Mouse (Mus musculus) stomach, embryonic 16.5 days (tissue): ENCODE measurements at regions not wholly inside any gene's neighbourhood (a gene's known extent, or its start where the extent isn't known, plus 50 kb on each side); places are given as distances from the start of the nearest gene placed in this dataset.

Experiments
- ATAC-seq: fragments of 200-750 bp; cut with Nextera tagmentation; 2 replicates; pipeline ENCODE4 v1.8.0; 2017; ENCODE audit warnings: moderate number of reproducible peaks, moderate TSS enrichment; ENCODE audit not compliant: insufficient read depth, low FRiP score
- H3K27ac ChIP-seq: fragments of 300-500 bp; sonication (generic); 2 replicates; pipeline ENCODE4 v1.5.1; 2014; ENCODE audit warnings: low read length
- H3K27me3 ChIP-seq: fragments of 300-500 bp; sonication (generic); 2 replicates; pipeline ENCODE4 v1.6.1; 2014; ENCODE audit warnings: low read length, control low read depth, mixed read lengths; ENCODE audit not compliant: control insufficient read depth, insufficient read depth
- H3K36me3 ChIP-seq: fragments of 300-500 bp; sonication (generic); 2 replicates; pipeline ENCODE4 v1.6.1; 2014; ENCODE audit warnings: low read length; ENCODE audit not compliant: control insufficient read depth, insufficient read depth
- H3K4me1 ChIP-seq: fragments of 300-500 bp; sonication (generic); 2 replicates; pipeline ENCODE4 v1.6.1; 2014; ENCODE audit warnings: low read length, control low read depth, mixed read lengths; ENCODE audit not compliant: control insufficient read depth, insufficient read depth
- H3K4me2 ChIP-seq: fragments of 300-500 bp; sonication (generic); 2 replicates; pipeline ENCODE4 v1.6.1; 2014; ENCODE audit warnings: low read depth, low read length, mixed read lengths
- H3K4me3 ChIP-seq: fragments of 300-500 bp; sonication (generic); replicated peaks from 2 replicates; pipeline ENCODE4 v1.5.1; 2014; ENCODE audit warnings: mild to moderate bottlenecking, low read length
- H3K9ac ChIP-seq: fragments of 300-500 bp; sonication (generic); 2 replicates; pipeline ENCODE4 v1.6.1; 2014; ENCODE audit warnings: low read length
- H3K9me3 ChIP-seq: fragments of 300-500 bp; sonication (generic); replicated peaks from 2 replicates; pipeline ENCODE4 v1.6.1; 2016; ENCODE audit warnings: low read length, control low read depth; ENCODE audit not compliant: control insufficient read depth
- WGBS: fragments of 180-500 bp; shearing (Covaris S2); extraction: QIAGEN DNeasy Blood & Tissue Kit; methylation state at CpG from one replicate; pipeline ENCODE4 v1.1.7; 2014; 5-methylcytosine and 5-hydroxymethylcytosine counted together

GRCm38 (mm10) chr9:41517787-41518186, 356.3 kb upstream of the Ubash3b start:
- ATAC-seq = no peak
- 82% methylated on average over 2 of the region's 2 CpGs for WGBS
- no peak overlapping the region for H3K4me3 ChIP-seq
- no peaks in the 10 kb centered on the region for H3K9me3 ChIP-seq
- H3K36me3 ChIP-seq = no peaks in the 10 kb centered on the region
- no peaks in the 10 kb centered on the region for H3K27me3 ChIP-seq
- H3K4me1 ChIP-seq = 0 out of 2 replicates have a peak, but pooled peaks cover 4% of the 10 kb centered on the region
- no peak overlapping the region for H3K27ac ChIP-seq
- H3K9ac ChIP-seq = no peak overlapping the region
- no peak overlapping the region for H3K4me2 ChIP-seq

DNA sequence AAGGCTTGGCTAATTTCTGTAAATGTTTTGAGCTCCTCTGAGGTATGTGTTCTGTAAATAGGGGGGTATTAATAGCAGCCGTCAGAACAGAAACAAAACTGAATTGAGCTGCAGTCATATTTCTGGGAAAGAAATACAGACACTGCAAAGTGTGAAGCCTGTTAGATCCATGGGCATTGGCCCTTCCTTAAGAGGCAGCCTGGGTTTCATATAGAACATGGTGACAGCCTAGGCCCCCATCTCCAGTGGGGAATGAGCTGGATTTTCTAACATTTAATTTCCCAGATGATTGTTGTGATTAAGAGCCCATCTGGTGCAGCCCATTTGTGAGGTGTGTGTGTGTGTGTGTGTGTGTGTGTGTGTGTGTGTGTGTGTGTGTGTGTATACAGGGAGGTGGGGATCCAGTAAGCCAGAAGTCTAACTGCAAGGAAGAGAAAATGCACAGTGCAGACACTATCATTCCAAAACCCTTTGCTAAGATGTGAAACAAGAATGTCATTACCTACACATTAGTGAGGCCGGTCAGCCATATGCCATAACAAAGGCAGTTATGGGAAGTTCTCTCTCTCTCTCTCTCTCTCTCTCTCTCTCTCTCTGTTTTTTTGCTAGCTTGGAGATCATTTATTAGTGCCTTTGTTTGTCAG, 355.7 kb upstream of the Ubash3b start:
- 45% methylated on average over 2 of the region's 2 CpGs for WGBS
- Histone ChIP-seq H3K4me3 (no peak overlapping the region), H3K27me3 (no peaks in the 10 kb centered on the region), H3K4me1 (0 out of 2 replicates have a peak, but pooled peaks cover 4% of the 10 kb centered on the region), H3K27ac (no peak overlapping the region), H3K9ac (no peak overlapping the region), H3K9me3 (no peaks in the 10 kb centered on the region), H3K4me2 (no peak overlapping the region), H3K36me3 (no peaks in the 10 kb centered on the region)
- ATAC-seq = no peak

DNA sequence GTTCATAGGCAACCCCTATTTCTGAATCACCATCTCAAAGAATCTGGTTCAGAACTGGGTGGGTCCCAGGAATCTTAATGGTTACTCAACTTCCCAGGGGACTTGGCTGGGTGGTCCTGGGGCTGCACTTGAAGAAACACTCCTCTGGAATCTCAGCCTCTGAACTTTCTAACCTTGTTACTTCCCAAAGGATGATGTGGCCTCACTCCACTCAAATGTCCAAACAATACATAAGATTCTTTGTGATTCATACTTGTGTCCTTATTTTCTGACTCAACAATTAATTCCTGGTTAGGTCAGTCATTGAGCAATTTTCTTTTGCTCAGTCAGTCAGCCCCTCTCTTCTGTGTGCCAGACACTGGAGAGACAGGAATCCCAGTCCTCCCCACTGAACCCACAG, 353.7 kb upstream of the Ubash3b start:
- H3K9me3 ChIP-seq = no peaks in the 10 kb centered on the region
- H3K27ac ChIP-seq = no peak overlapping the region
- H3K27me3 ChIP-seq = no peaks in the 10 kb centered on the region
- no peaks in the 10 kb centered on the region for H3K36me3 ChIP-seq
- no peak overlapping the region for H3K9ac ChIP-seq
- no peak overlapping the region for H3K4me3 ChIP-seq
- 0 out of 2 replicates have a peak, but pooled peaks cover 4% of the 10 kb centered on the region for H3K4me1 ChIP-seq
- ATAC-seq = no peak
- no peak overlapping the region for H3K4me2 ChIP-seq

DNA sequence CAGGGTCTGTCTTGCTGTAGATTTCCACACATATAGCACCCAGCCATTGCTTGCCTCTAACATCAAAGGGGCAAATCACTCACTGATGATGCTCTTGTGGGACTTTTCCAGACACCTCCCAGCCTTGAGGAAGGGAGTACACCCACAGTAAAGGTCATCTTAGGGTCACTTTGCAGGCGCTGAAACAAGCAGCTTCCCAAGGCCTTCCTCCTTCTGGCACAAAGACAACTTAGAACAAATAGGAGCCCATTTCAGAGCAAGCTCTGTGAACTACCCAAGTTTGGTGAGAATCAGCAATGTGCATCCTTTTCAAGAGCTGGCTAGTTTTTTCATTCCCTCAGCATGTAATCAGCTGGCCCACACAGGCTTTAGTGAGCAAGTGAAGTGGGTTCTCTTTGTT, 352.2 kb upstream of the Ubash3b start:
- H3K36me3 ChIP-seq = no peaks in the 10 kb centered on the region
- no peak for ATAC-seq
- no peak overlapping the region for H3K4me2 ChIP-seq
- H3K27me3 ChIP-seq = no peaks in the 10 kb centered on the region
- H3K4me1 ChIP-seq = 0 out of 2 replicates have a peak, but pooled peaks cover 4% of the 10 kb centered on the region
- no peak overlapping the region for H3K9ac ChIP-seq
- no peaks in the 10 kb centered on the region for H3K9me3 ChIP-seq
- 31% methylated on average over 1 of the region's 1 CpGs for WGBS
- no peak overlapping the region for H3K4me3 ChIP-seq
- H3K27ac ChIP-seq = no peak overlapping the region

GRCm38 (mm10) chr9:41509597-41509996, 348.1 kb upstream of the Ubash3b start:
- Histone ChIP-seq H3K9me3 (no peaks in the 10 kb centered on the region), H3K27ac (no peak overlapping the region), H3K4me2 (no peak overlapping the region), H3K4me1 (no peaks in the 10 kb centered on the region), H3K9ac (no peak overlapping the region), H3K36me3 (no peaks in the 10 kb centered on the region), H3K4me3 (no peak overlapping the region), H3K27me3 (no peaks in the 10 kb centered on the region)
- 84% methylated on average over 2 of the region's 2 CpGs for WGBS
- no peak for ATAC-seq

DNA sequence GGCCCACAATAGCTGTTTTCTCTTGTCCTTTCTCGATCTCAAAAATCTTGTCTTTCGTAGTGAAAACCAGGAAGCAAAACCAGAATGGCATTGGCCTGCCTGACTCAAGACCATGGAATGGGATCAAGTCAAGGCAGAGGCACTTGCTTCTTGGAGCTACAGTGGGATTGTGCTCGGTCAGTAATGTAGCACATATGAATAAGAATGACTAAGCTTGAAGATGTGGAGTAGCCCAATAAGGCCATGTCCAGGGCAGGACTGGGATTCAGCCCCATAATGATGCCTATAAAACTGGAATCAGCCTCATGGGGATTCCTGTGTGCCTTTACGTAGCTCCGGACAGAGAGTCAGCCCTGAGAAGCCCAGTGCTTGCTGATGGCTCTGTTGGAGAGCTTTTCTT, 347.2 kb upstream of the Ubash3b start:
- no peak overlapping the region for H3K4me3 ChIP-seq
- H3K36me3 ChIP-seq = no peaks in the 10 kb centered on the region
- WGBS = 90% methylated on average over 5 of the region's 5 CpGs
- no peak overlapping the region for H3K27ac ChIP-seq
- ATAC-seq = no peak
- H3K9ac ChIP-seq = no peak overlapping the region
- no peaks in the 10 kb centered on the region for H3K4me1 ChIP-seq
- no peaks in the 10 kb centered on the region for H3K27me3 ChIP-seq
- H3K9me3 ChIP-seq = no peaks in the 10 kb centered on the region
- H3K4me2 ChIP-seq = no peak overlapping the region

GRCm38 (mm10) chr9:41498326-41498725, 336.8 kb upstream of the Ubash3b start:
- 68% methylated on average over 5 of the region's 5 CpGs for WGBS
- Histone ChIP-seq H3K4me3 (no peak overlapping the region), H3K27me3 (no peaks in the 10 kb centered on the region), H3K9me3 (no peaks in the 10 kb centered on the region), H3K27ac (no peak overlapping the region), H3K4me1 (no peaks in the 10 kb centered on the region), H3K9ac (no peak overlapping the region), H3K4me2 (no peak overlapping the region), H3K36me3 (no peaks in the 10 kb centered on the region)
- ATAC-seq = no peak

- H3K27me3 ChIP-seq = no peaks in the 10 kb centered on the region
- no peaks in the 10 kb centered on the region for H3K9me3 ChIP-seq
- H3K27ac ChIP-seq = no peak overlapping the region
- 80% methylated on average over 3 of the region's 3 CpGs for WGBS
- H3K9ac ChIP-seq = no peak overlapping the region
- H3K4me2 ChIP-seq = no peak overlapping the region
- no peaks in the 10 kb centered on the region for H3K4me1 ChIP-seq
- H3K36me3 ChIP-seq = no peaks in the 10 kb centered on the region
- H3K4me3 ChIP-seq = no peak overlapping the region
- ATAC-seq = no peak
Observed at GRCm38 (mm10) chr9:41490112-41490511, 328.6 kb upstream of the Ubash3b start.

GRCm38 (mm10) chr9:41488046-41488445, 326.5 kb upstream of the Ubash3b start:
- H3K4me3 ChIP-seq = no peak overlapping the region
- no peak overlapping the region for H3K4me2 ChIP-seq
- H3K36me3 ChIP-seq = no peaks in the 10 kb centered on the region
- H3K9ac ChIP-seq = no peak overlapping the region
- H3K27me3 ChIP-seq = no peaks in the 10 kb centered on the region
- no peak for ATAC-seq
- WGBS = 70% methylated on average over 2 of the region's 2 CpGs
- H3K27ac ChIP-seq = no peak overlapping the region
- H3K4me1 ChIP-seq = no peaks in the 10 kb centered on the region
- H3K9me3 ChIP-seq = no peaks in the 10 kb centered on the region
